Mouse (Mus musculus): Measurements from ENCODE around the gene Il27. TPM values are rescaled to one million over a fixed set of nuclear protein-coding genes. Genes with fewer than 3 reads are reported as not detected.

The Il27 gene
- polyA plus RNA-seq, 1 experiment from 2014 or later, result not detected

Small RNA genes lying within 50 kb of the gene (microRNA-seq; reads per million reads assigned to microRNA genes)
- gene Mir7059, result 3.2 reads per million, percentile 21 among the genes with 10 or more reads in this experiment

Other genes with a start within 250 kb of the Il27 start
- gene Lat, start 225.4 kb downstream of the Il27 start, polyA plus RNA-seq (2014; fragmentation: Nextera tagmentation; extraction: Ambion mirVana), result 0.65 and 0.92 TPM in 2 replicates
- gene Spns1, start 217.5 kb downstream of the Il27 start, polyA plus RNA-seq (2014; fragmentation: Nextera tagmentation; extraction: Ambion mirVana), result 60.4 and 74.5 TPM in 2 replicates
- 3.5 and 4.9 TPM in 2 replicates for gene Nfatc2ip, start 198.2 kb downstream of the Il27 start, polyA plus RNA-seq (2014; fragmentation: Nextera tagmentation; extraction: Ambion mirVana)
- gene Cd19, start 180.1 kb downstream of the Il27 start, polyA plus RNA-seq (2014; fragmentation: Nextera tagmentation; extraction: Ambion mirVana), result not detected in 2 replicates
- gene Rabep2, start 166.2 kb downstream of the Il27 start, polyA plus RNA-seq (2014; fragmentation: Nextera tagmentation; extraction: Ambion mirVana), result 19.6 and 22.1 TPM in 2 replicates
- 0.39 TPM in 1 of 2 replicates, not detected in the other for gene Atp2a1, start 131.8 kb downstream of the Il27 start, polyA plus RNA-seq (2014; fragmentation: Nextera tagmentation; extraction: Ambion mirVana)
- 67.5 and 73.1 TPM in 2 replicates for gene Sh2b1, start 119.5 kb downstream of the Il27 start, polyA plus RNA-seq (2014; fragmentation: Nextera tagmentation; extraction: Ambion mirVana)
- 118 and 135 TPM in 2 replicates for gene Tufm, start 107.6 kb downstream of the Il27 start, polyA plus RNA-seq (2014; fragmentation: Nextera tagmentation; extraction: Ambion mirVana)
- 51.8 and 73.2 TPM in 2 replicates for gene Atxn2l, start 91.5 kb downstream of the Il27 start, polyA plus RNA-seq (2014; fragmentation: Nextera tagmentation; extraction: Ambion mirVana)
- gene Eif3c, start 28.5 kb downstream of the Il27 start, polyA plus RNA-seq (2014; fragmentation: Nextera tagmentation; extraction: Ambion mirVana), result 171 and 174 TPM in 2 replicates
- 0.28 and 0.55 TPM in 2 replicates for gene Apobr, start 10.0 kb downstream of the Il27 start, polyA plus RNA-seq (2014; fragmentation: Nextera tagmentation; extraction: Ambion mirVana)
- 26.5 and 27.7 TPM in 2 replicates for gene Cln3, start 9.1 kb downstream of the Il27 start, polyA plus RNA-seq (2014; fragmentation: Nextera tagmentation; extraction: Ambion mirVana)
- gene Nupr1, start 35.9 kb upstream of the Il27 start, polyA plus RNA-seq (2014; fragmentation: Nextera tagmentation; extraction: Ambion mirVana), result 0.84 and 5.8 TPM in 2 replicates
- gene Sgf29, start 54.4 kb upstream of the Il27 start, polyA plus RNA-seq (2014; fragmentation: Nextera tagmentation; extraction: Ambion mirVana), result 64.6 and 71.3 TPM in 2 replicates
- gene Sult1a1, start 81.5 kb upstream of the Il27 start, polyA plus RNA-seq (2014; fragmentation: Nextera tagmentation; extraction: Ambion mirVana), result 0.38 and 2.6 TPM in 2 replicates
- 128 and 164 TPM in 2 replicates for gene Bola2, start 100.5 kb upstream of the Il27 start, polyA plus RNA-seq (2014; fragmentation: Nextera tagmentation; extraction: Ambion mirVana)
- 10.6 and 13.7 TPM in 2 replicates for gene Slx1b, start 100.8 kb upstream of the Il27 start, polyA plus RNA-seq (2014; fragmentation: Nextera tagmentation; extraction: Ambion mirVana)
- 95.0 and 115 TPM in 2 replicates for gene Coro1a, start 112.8 kb upstream of the Il27 start, polyA plus RNA-seq (2014; fragmentation: Nextera tagmentation; extraction: Ambion mirVana)
- 78.4 and 110 TPM in 2 replicates for gene Mapk3, start 164.7 kb upstream of the Il27 start, polyA plus RNA-seq (2014; fragmentation: Nextera tagmentation; extraction: Ambion mirVana)
- 2.0 and 3.4 TPM in 2 replicates for gene Gdpd3, start 171.4 kb upstream of the Il27 start, polyA plus RNA-seq (2014; fragmentation: Nextera tagmentation; extraction: Ambion mirVana)
- gene Ypel3, start 182.0 kb upstream of the Il27 start, polyA plus RNA-seq (2014; fragmentation: Nextera tagmentation; extraction: Ambion mirVana), result 218 and 255 TPM in 2 replicates
- 0.22 and 0.24 TPM in 2 replicates for gene Tbx6, start 186.5 kb upstream of the Il27 start, polyA plus RNA-seq (2014; fragmentation: Nextera tagmentation; extraction: Ambion mirVana)
- 210 and 212 TPM in 2 replicates for gene Ppp4c, start 197.6 kb upstream of the Il27 start, polyA plus RNA-seq (2014; fragmentation: Nextera tagmentation; extraction: Ambion mirVana)
- 51.6 and 72.4 TPM in 2 replicates for gene Fam57b, start 202.7 kb upstream of the Il27 start, polyA plus RNA-seq (2014; fragmentation: Nextera tagmentation; extraction: Ambion mirVana)
- gene 4930451I11Rik, start 236.7 kb upstream of the Il27 start, polyA plus RNA-seq (2014; fragmentation: Nextera tagmentation; extraction: Ambion mirVana), result not detected in 2 replicates